In the genomic region with DNA sequence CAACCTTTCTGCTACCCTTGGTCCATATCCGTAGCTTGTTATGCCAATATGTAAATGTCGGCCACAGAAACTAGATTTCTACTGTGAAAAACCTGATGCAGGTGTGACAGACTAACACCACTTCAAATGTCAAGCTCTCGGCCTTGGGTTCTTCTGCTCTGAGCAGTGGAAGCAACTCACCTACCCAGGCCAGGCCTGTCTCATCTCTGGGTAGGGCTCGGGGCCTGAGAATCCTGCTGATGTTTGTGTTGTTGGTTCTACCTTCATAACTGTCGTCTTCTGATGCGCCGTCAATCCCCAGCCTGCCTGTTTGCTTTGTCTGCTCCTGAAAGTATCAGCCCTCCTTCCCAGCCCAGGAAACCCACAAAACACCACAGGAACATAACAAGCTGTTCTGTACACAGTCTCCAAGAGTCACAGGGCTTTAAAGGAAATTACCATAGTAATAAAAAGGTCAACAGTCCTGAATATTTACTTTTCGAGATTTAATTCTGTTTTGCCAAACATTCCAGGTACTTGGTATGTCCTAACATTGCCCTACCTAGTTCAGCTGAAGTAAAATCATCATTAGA, we compare ENCODE assay signal across 20 mouse cellular contexts. TPM values are rescaled to one million over a fixed set of nuclear protein-coding genes. Genes with fewer than 3 reads are reported as not detected.
DNase-seq lines count a peak whose midpoint lies in the region; ATAC-seq and TF ChIP-seq lines count a peak whose summit lies in the region.
"Had no signal": no experiment of that assay in that cellular context is flagged by ENCODE, and none has a peak within 500 bp of the region (broad histone marks: within the 10 kb centered on the region; RNA-seq: fewer than 3 reads in every experiment).

No protein-coding gene starts in this region.

- no peaks in the 10 kb centered on the region for H3K9me3 ChIP-seq in liver, postnatal 0 days (ENCODE audit: low read length)
- H3K9me3 ChIP-seq in liver, embryonic 11.5 days (ENCODE audit: control insufficient read depth, low read length) = no peaks in the 10 kb centered on the region
- no peaks in the 10 kb centered on the region for H3K9me3 ChIP-seq in midbrain, embryonic 10.5 days (replicated peaks)
- H3K9me3 ChIP-seq: embryonic facial prominence, embryonic 13.5 days; forebrain, embryonic 12.5 days; heart, embryonic 15.5 days; liver, embryonic 13.5 days; neural tube, embryonic 15.5 days had no signal

- 0 out of 2 replicates have a peak, but pooled peaks cover 3% of the 10 kb centered on the region for H3K36me3 ChIP-seq in liver, postnatal 0 days (replicated peaks; ENCODE audit: insufficient read depth, low read length)
- H3K36me3 ChIP-seq in liver, embryonic 11.5 days (ENCODE audit: control insufficient read depth, insufficient read depth, low read length) = no peaks in the 10 kb centered on the region
- H3K36me3 ChIP-seq in midbrain, embryonic 10.5 days = peaks cover 10% of the 10 kb centered on the region; the same call in 1 of the 2 replicates
- H3K36me3 ChIP-seq: heart, embryonic 15.5 days; liver, embryonic 13.5 days; neural tube, embryonic 15.5 days had no signal

- H3K4me3 ChIP-seq in liver, postnatal 0 days (ENCODE audit: low read depth, low read length) = no peak overlapping the region
- H3K4me3 ChIP-seq in liver, embryonic 11.5 days (ENCODE audit: low read depth, low read length) = no peak overlapping the region
- H3K4me3 ChIP-seq in midbrain, embryonic 10.5 days = no peak overlapping the region
- H3K4me3 ChIP-seq: embryonic facial prominence, embryonic 13.5 days; erythroblast, embryonic 14.5 days; forebrain, embryonic 12.5 days; heart, embryonic 15.5 days; liver, embryonic 13.5 days; neural tube, embryonic 15.5 days had no signal

- TF ChIP-seq CTCF in liver, postnatal 0 days (IDR thresholded peaks at IDR 0.05; ENCODE audit: low read depth) = no peak

- peak; percentile 64 for ATAC-seq in liver, postnatal 0 days
- no peak for ATAC-seq in liver, embryonic 11.5 days (replicated peaks; ENCODE audit: low FRiP score)
- ATAC-seq in CD4-positive, CD25-positive, alpha-beta regulatory T cell, adult 4 months = peak; percentile 21
- peak; percentile 22 for ATAC-seq in inflammation-experienced regulatory T-cells, adult 6 months

- DNase-seq in liver, postnatal 0 days = no peak
- DNase-seq in liver, embryonic 11.5 days (ENCODE audit: low spot score) = no peak
- DNase-seq in CD4-positive helper T cell, adult 2 months (ENCODE audit: low read depth, low spot score) = peak; percentile 32
- no peak for DNase-seq in spleen, adult 18-20 months
- DNase-seq in midbrain, embryonic 10.5 days (ENCODE audit: low spot score) = no peak
- DNase-seq: cerebellum, adult 11-12 months; cerebellum, postnatal 10 days; embryo, embryonic 11 days; heart, postnatal 36 days; kidney, adult 11 months; left cerebral cortex, postnatal 4 days; liver, embryonic 13.5 days had no signal

- no peak overlapping the region for H3K27ac ChIP-seq in liver, postnatal 0 days (ENCODE audit: low read depth)
- no peak overlapping the region for H3K27ac ChIP-seq in liver, embryonic 11.5 days (ENCODE audit: low read depth, low read length)
- no peak overlapping the region for H3K27ac ChIP-seq in midbrain, embryonic 10.5 days (replicated peaks)
- H3K27ac ChIP-seq: embryonic facial prominence, embryonic 13.5 days; forebrain, embryonic 12.5 days; heart, embryonic 15.5 days; hindbrain, embryonic 14.5 days; liver, embryonic 13.5 days; neural tube, embryonic 15.5 days had no signal

- WGBS in liver, postnatal 0 days (ENCODE audit: insufficient replicate concordance) = 73% methylated on average over 8 of the region's 8 CpGs
- WGBS in liver, embryonic 11.5 days = 88% methylated on average over 8 of the region's 8 CpGs
- WGBS in midbrain, embryonic 10.5 days = 91% methylated on average over 8 of the region's 8 CpGs

- H3K4me2 ChIP-seq in liver, postnatal 0 days (ENCODE audit: low read depth, low read length) = no peak overlapping the region
- no peak overlapping the region for H3K4me2 ChIP-seq in liver, embryonic 11.5 days
- H3K4me2 ChIP-seq: embryonic facial prominence, embryonic 13.5 days; forebrain, embryonic 12.5 days; heart, embryonic 15.5 days; hindbrain, embryonic 14.5 days; liver, embryonic 13.5 days; neural tube, embryonic 15.5 days had no signal

- TF ChIP-seq EP300 in liver, postnatal 0 days (IDR thresholded peaks at IDR 0.05; ENCODE audit: low read depth) = no peak; the same call in 1 of the 2 replicates

- no peaks in the 10 kb centered on the region for H3K27me3 ChIP-seq in liver, postnatal 0 days (ENCODE audit: insufficient read depth, low read length)
- H3K27me3 ChIP-seq in liver, embryonic 11.5 days (replicated peaks; ENCODE audit: control insufficient read depth, insufficient read depth, low read length) = no peaks in the 10 kb centered on the region
- H3K27me3 ChIP-seq in midbrain, embryonic 10.5 days (ENCODE audit: low read depth, poor library complexity, severe bottlenecking) = no peaks in the 10 kb centered on the region
- H3K27me3 ChIP-seq: embryonic facial prominence, embryonic 13.5 days; forebrain, embryonic 12.5 days; heart, embryonic 15.5 days; liver, embryonic 13.5 days; neural tube, embryonic 15.5 days had no signal

- H3K9ac ChIP-seq in liver, postnatal 0 days (replicated peaks) = no peak overlapping the region
- no peak overlapping the region for H3K9ac ChIP-seq in liver, embryonic 11.5 days (ENCODE audit: low read depth, low read length)
- H3K9ac ChIP-seq: embryonic facial prominence, embryonic 13.5 days; forebrain, embryonic 12.5 days; heart, embryonic 15.5 days; hindbrain, embryonic 14.5 days; liver, embryonic 13.5 days; neural tube, embryonic 15.5 days had no signal

- H3K4me1 ChIP-seq in liver, postnatal 0 days (ENCODE audit: insufficient read depth) = no peaks in the 10 kb centered on the region; the same call in none of the 2 replicates
- no peaks in the 10 kb centered on the region for H3K4me1 ChIP-seq in liver, embryonic 11.5 days (replicated peaks; ENCODE audit: control insufficient read depth, insufficient read depth, low read length)
- H3K4me1 ChIP-seq in midbrain, embryonic 10.5 days = peaks cover 9% of the 10 kb centered on the region; the same call in 1 of the 2 replicates
- H3K4me1 ChIP-seq: heart, embryonic 15.5 days; liver, embryonic 13.5 days; neural tube, embryonic 15.5 days had no signal

RNA-seq across cellular contexts. Expression of gene Nek7, which starts 29.4 kb away (rescaled TPM):
- 19.3 and 22.2 TPM in 2 replicates for polyA plus RNA-seq in liver, postnatal 0 days (2015; fragmentation: Nextera tagmentation; extraction: Ambion mirVana)
- 29.4 and 33.4 TPM in 2 replicates for polyA plus RNA-seq in liver, embryonic 11.5 days (2014; fragmentation: Nextera tagmentation; extraction: Ambion mirVana)
- polyA plus RNA-seq in CD4-positive, CD25-positive, alpha-beta regulatory T cell, adult 4 months (2017; shearing (Covaris generic)) = 10 to 100 TPM; 58.1 to 74.3 TPM
- polyA plus RNA-seq in inflammation-experienced regulatory T-cells, adult 6 months (2017; shearing (Covaris generic)) = 10 to 100 TPM; 64.9 to 79.7 (median 77.6) TPM
- 26.5 and 28.3 TPM in 2 replicates for polyA plus RNA-seq in midbrain, embryonic 10.5 days (2016; fragmentation: Nextera tagmentation; extraction: Ambion mirVana)
